Mouse (Mus musculus) MEL (cell line): ENCODE results near the gene Gabrb3. TPM values are rescaled to one million over a fixed set of nuclear protein-coding genes. Genes with fewer than 3 reads are reported as not detected.

Experiments
- DNase-seq: peaks from one replicate; pipeline ENCODE4 v3.0.0; 2011; ENCODE audit warnings: low read depth, low spot score
- H3K27ac ChIP-seq: 2 replicates; pipeline ENCODE4 v1.5.1; 2012; ENCODE audit warnings: low read depth, mild to moderate bottlenecking, control low read depth, low read length, moderate library complexity; ENCODE audit not compliant: control insufficient read depth
- H3K27me3 ChIP-seq, 2 experiments: fragments of 150-350 bp in 1 of 2; sonication (generic) in 1 of 2; 2 replicates each; pipeline ENCODE4 v1.6.1; 2012; ENCODE audit warnings: low read length in 2 of 2, mild to moderate bottlenecking in 2 of 2, improper control_type of control experiment in 1 of 2, moderate library complexity in 1 of 2; ENCODE audit not compliant: insufficient read depth in 2 of 2, control insufficient read depth in 1 of 2
- H3K36me3 ChIP-seq, 2 experiments: 2 replicates each; pipeline ENCODE4 v1.6.1; 2012 to 2014; ENCODE audit warnings: low read length in 2 of 2, improper control_type of control experiment in 1 of 2, inconsistent platforms in 1 of 2, mild to moderate bottlenecking in 1 of 2; ENCODE audit not compliant: insufficient read depth in 2 of 2, control insufficient read depth in 1 of 2
- H3K4me1 ChIP-seq, 2 experiments: fragments of 150-350 bp in 1 of 2; sonication (generic) in 1 of 2; 2 replicates each; pipeline ENCODE4 v1.6.1; 2012; ENCODE audit warnings: low read length in 2 of 2, improper control_type of control experiment in 1 of 2, mild to moderate bottlenecking in 1 of 2; ENCODE audit not compliant: insufficient read depth in 2 of 2, control insufficient read depth in 1 of 2
- H3K4me3 ChIP-seq, 2 experiments: fragments of 150-350 bp in 1 of 2; sonication (generic) in 1 of 2; 2 replicates each; pipeline ENCODE4 v1.5.1; 2012; ENCODE audit warnings: low read depth in 2 of 2, low read length in 2 of 2, mild to moderate bottlenecking in 2 of 2, moderate library complexity in 2 of 2, control low read depth in 1 of 2, improper control_type of control experiment in 1 of 2; ENCODE audit not compliant: control insufficient read depth in 1 of 2, insufficient read depth in 1 of 2
- H3K79me2 ChIP-seq: 2 replicates; pipeline ENCODE4 v1.6.1; 2012; ENCODE audit warnings: mild to moderate bottlenecking, low read length, moderate library complexity; ENCODE audit not compliant: control insufficient read depth, poor library complexity, insufficient read depth
- H3K9ac ChIP-seq: 2 replicates; pipeline ENCODE4 v1.6.1; 2012; ENCODE audit warnings: low read depth, mild to moderate bottlenecking, control low read depth, low read length, moderate library complexity; ENCODE audit not compliant: control insufficient read depth, poor library complexity, severe bottlenecking
- H3K9me3 ChIP-seq: fragments of 150-350 bp; sonication (generic); replicated peaks from 2 replicates; pipeline ENCODE4 v1.6.1; 2012; ENCODE audit warnings: mild to moderate bottlenecking, low read length, improper control_type of control experiment, moderate library complexity; ENCODE audit not compliant: insufficient read depth
- BHLHE40 ChIP-seq: IDR thresholded peaks from 2 replicates; pipeline ENCODE4 v1.6.1; 2012; ENCODE audit warnings: low read depth, mild to moderate bottlenecking, inconsistent platforms, low read length, improper control_type of control experiment, borderline replicate concordance
- CHD2 ChIP-seq: IDR thresholded peaks from 2 replicates; pipeline ENCODE4 v1.6.1; 2011; ENCODE audit warnings: low read length, improper control_type of control experiment
- E2F4 ChIP-seq: IDR thresholded peaks from 2 replicates; pipeline ENCODE4 v1.6.1; 2011; ENCODE audit warnings: low read depth, low read length, improper control_type of control experiment, borderline replicate concordance
- ELF1 ChIP-seq: IDR thresholded peaks from 2 replicates; pipeline ENCODE4 v1.6.1; 2014; ENCODE audit warnings: low read depth, mild to moderate bottlenecking, inconsistent platforms, low read length, improper control_type of control experiment, moderate library complexity
- GATA1 ChIP-seq: IDR thresholded peaks from 2 replicates; pipeline ENCODE4 v1.6.1; 2011; ENCODE audit warnings: low read depth, low read length, improper control_type of control experiment
- JUND ChIP-seq: IDR thresholded peaks from 2 replicates; pipeline ENCODE4 v1.6.1; 2011; ENCODE audit warnings: low read depth, mild to moderate bottlenecking, improper control_type of control experiment, low read length
- KAT2A ChIP-seq: conservative IDR thresholded peaks from 2 replicates; pipeline ENCODE4 v1.6.1; 2012; ENCODE audit warnings: low read depth, low read length, improper control_type of control experiment, inconsistent platforms
- MAFK ChIP-seq: IDR thresholded peaks from 2 replicates; pipeline ENCODE4 v1.6.1; 2011; ENCODE audit warnings: low read depth, mild to moderate bottlenecking, low read length, improper control_type of control experiment, borderline replicate concordance
- MAX ChIP-seq: IDR thresholded peaks from 2 replicates; pipeline ENCODE4 v1.6.1; 2011; ENCODE audit warnings: low read length, improper control_type of control experiment
- MAZ ChIP-seq: IDR thresholded peaks from 2 replicates; pipeline ENCODE4 v1.6.1; 2012; ENCODE audit warnings: low read depth, mild to moderate bottlenecking, inconsistent platforms, low read length, improper control_type of control experiment
- MEF2A ChIP-seq: IDR thresholded peaks from 2 replicates; pipeline ENCODE4 v1.6.1; 2014; ENCODE audit warnings: low read depth, mild to moderate bottlenecking, inconsistent platforms, low read length, improper control_type of control experiment; ENCODE audit not compliant: poor library complexity, insufficient replicate concordance, severe bottlenecking; ENCODE audit errors: extremely low read depth
- MXI1 ChIP-seq: IDR thresholded peaks from 2 replicates; pipeline ENCODE4 v1.6.1; 2011; ENCODE audit warnings: mild to moderate bottlenecking, low read depth, low read length, improper control_type of control experiment
- MYB ChIP-seq: IDR thresholded peaks from 2 replicates; pipeline ENCODE4 v1.6.1; 2011; ENCODE audit warnings: mild to moderate bottlenecking, low read depth, low read length, improper control_type of control experiment
- MYC ChIP-seq: IDR thresholded peaks from 2 replicates; pipeline ENCODE4 v1.6.1; 2011; ENCODE audit warnings: low read depth, mild to moderate bottlenecking, low read length, improper control_type of control experiment, moderate library complexity
- NELFE ChIP-seq: IDR thresholded peaks from 2 replicates; pipeline ENCODE4 v1.6.1; 2011; ENCODE audit warnings: low read depth, low read length, improper control_type of control experiment
- NRF1 ChIP-seq: IDR thresholded peaks from 2 replicates; pipeline ENCODE4 v1.6.1; 2014; ENCODE audit warnings: low read depth, mild to moderate bottlenecking, inconsistent platforms, low read length, improper control_type of control experiment, moderate library complexity; ENCODE audit not compliant: poor library complexity, insufficient read depth, severe bottlenecking
- POLR2AphosphoS2 ChIP-seq: IDR thresholded peaks from 2 replicates; pipeline ENCODE4 v1.6.1; 2011; ENCODE audit warnings: low read length, improper control_type of control experiment
- POLR2AphosphoS5 ChIP-seq: IDR thresholded peaks from 2 replicates; pipeline ENCODE4 v1.6.1; 2012; ENCODE audit warnings: low read depth, borderline replicate concordance, mild to moderate bottlenecking, inconsistent platforms, low read length, moderate library complexity, mixed read lengths
- RAD21 ChIP-seq: IDR thresholded peaks from 2 replicates; pipeline ENCODE4 v1.6.1; 2011; ENCODE audit warnings: mild to moderate bottlenecking, low read depth, low read length, improper control_type of control experiment
- RCOR1 ChIP-seq: IDR thresholded peaks from 2 replicates; pipeline ENCODE4 v1.6.1; 2012; ENCODE audit warnings: low read depth, mild to moderate bottlenecking, inconsistent platforms, low read length, improper control_type of control experiment
- SMC3 ChIP-seq: IDR thresholded peaks from 2 replicates; pipeline ENCODE4 v1.6.1; 2011; ENCODE audit warnings: low read depth, low read length, improper control_type of control experiment
- TAL1 ChIP-seq: IDR thresholded peaks from 2 replicates; pipeline ENCODE4 v1.6.1; 2012; ENCODE audit warnings: mild to moderate bottlenecking, inconsistent platforms, low read length, moderate library complexity, mixed read lengths
- TBP ChIP-seq: IDR thresholded peaks from 2 replicates; pipeline ENCODE4 v1.8.0; 2011; ENCODE audit warnings: low read depth, low read length, improper control_type of control experiment
- UBTF ChIP-seq: IDR thresholded peaks from 2 replicates; pipeline ENCODE4 v1.6.1; 2012; ENCODE audit warnings: low read depth, mild to moderate bottlenecking, inconsistent platforms, low read length, improper control_type of control experiment, moderate library complexity, borderline replicate concordance; ENCODE audit not compliant: insufficient read depth
- ZC3H11A ChIP-seq: IDR thresholded peaks from 2 replicates; pipeline ENCODE4 v1.6.1; 2012; ENCODE audit warnings: low read depth, mild to moderate bottlenecking, inconsistent platforms, low read length, improper control_type of control experiment
- ZMIZ1 ChIP-seq: IDR thresholded peaks from 2 replicates; pipeline ENCODE4 v1.6.1; 2012; ENCODE audit warnings: low read depth, mild to moderate bottlenecking, inconsistent platforms, low read length, improper control_type of control experiment, moderate library complexity
- ZNF384 ChIP-seq: IDR thresholded peaks from 2 replicates; pipeline ENCODE4 v1.6.1; 2012; ENCODE audit warnings: low read depth, mild to moderate bottlenecking, inconsistent platforms, low read length, improper control_type of control experiment
- polyA plus RNA-seq, 2 experiments: library from polyadenylated mRNA; stranded (reverse) in 1 of 2; unstranded in 1 of 2; fragments of >175 nt in 1 of 2; fragments of >200 nt in 1 of 2; gene quantifications; 2 replicates each; pipeline versions ENCODE4 v1.2.1 to v1.2.4; 2012; ENCODE audit warnings: low replicate concordance in 2 of 2, low read depth in 1 of 2; ENCODE audit not compliant: insufficient read length in 2 of 2, insufficient read depth in 1 of 2, missing spikeins in 1 of 2
- total RNA-seq: library from RNA; depleted of rRNA; stranded (reverse); fragments of 300-350 nt; gene quantifications from 2 replicates; pipeline ENCODE4 v1.2.3, GENCODE M21; 2012

Gabrb3 gene
- total and polyA plus RNA-seq, 3 experiments = not detected

DNA sequence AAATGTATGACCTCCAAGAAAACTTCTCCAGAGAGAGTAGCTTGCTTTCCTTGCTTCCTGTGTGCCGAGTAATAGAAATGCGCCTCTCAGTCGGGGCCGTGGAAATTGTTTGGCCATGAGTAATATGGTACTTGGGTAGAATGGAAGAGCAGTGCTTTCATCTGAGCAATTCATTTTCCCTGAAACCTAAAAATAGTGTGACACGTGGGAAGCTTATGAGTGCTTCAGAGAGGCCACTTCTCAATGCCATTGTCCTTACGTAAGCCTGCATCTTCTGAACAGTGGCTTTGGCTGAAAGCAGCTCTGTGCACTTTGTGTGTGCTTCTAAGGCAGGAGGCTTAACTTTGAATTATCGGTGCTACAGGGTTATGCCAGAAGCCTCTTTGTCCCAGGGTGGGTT lies 280.9 kb downstream of the Gabrb3 start:
- Histone ChIP-seq H3K27me3 (no peaks in the 10 kb centered on the region), H3K4me3 (no peak overlapping the region), H3K9me3 (no peaks in the 10 kb centered on the region), H3K4me1 (no peaks in the 10 kb centered on the region), H3K36me3 (no peaks in the 10 kb centered on the region), H3K9ac (no peak overlapping the region), H3K79me2 (no peaks in the 10 kb centered on the region), H3K27ac (no peak overlapping the region)
- TF ChIP-seq E2F4 (no peak), POLR2AphosphoS5 (no peak), SMC3 (no peak), TBP (no peak), ZMIZ1 (no peak), KAT2A (no peak), MYB (no peak), ELF1 (no peak), ZC3H11A (no peak), MEF2A (no peak), NRF1 (no peak), CHD2 (no peak), MAX (no peak), POLR2AphosphoS2 (no peak), RAD21 (no peak), BHLHE40 (no peak), TAL1 (no peak), MYC (no peak)
- DNase-seq = no peak

DNA sequence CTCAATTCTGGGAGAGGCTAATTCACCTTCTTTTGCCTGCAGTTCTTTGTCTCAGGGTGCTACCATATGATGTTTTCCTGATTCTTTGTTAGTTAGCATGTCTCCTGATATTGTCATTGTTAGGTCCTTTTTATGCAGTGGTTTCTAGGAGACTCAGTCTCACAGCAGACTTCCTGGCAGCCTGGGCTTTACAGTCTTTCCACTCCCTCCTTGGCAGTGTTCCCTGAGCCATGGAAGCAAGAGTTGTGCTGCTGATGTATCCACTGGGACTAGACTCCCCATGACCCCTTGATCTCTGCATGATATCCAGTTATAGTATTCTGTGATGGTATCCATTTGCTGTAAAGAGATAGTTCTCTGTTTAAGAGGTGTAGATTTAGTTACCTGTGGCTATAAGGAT lies 281.6 kb downstream of the Gabrb3 start:
- Histone ChIP-seq H3K79me2 (no peaks in the 10 kb centered on the region), H3K9me3 (no peaks in the 10 kb centered on the region), H3K4me1 (no peaks in the 10 kb centered on the region), H3K9ac (no peak overlapping the region), H3K27ac (no peak overlapping the region), H3K4me3 (no peak overlapping the region), H3K27me3 (no peaks in the 10 kb centered on the region), H3K36me3 (no peaks in the 10 kb centered on the region)
- no peak for TF ChIP-seq BHLHE40
- no peak for TF ChIP-seq RCOR1
- TF ChIP-seq TAL1 = no peak
- no peak for TF ChIP-seq KAT2A
- TF ChIP-seq ELF1 = no peak
- no peak for TF ChIP-seq MYC
- no peak for TF ChIP-seq ZC3H11A
- no peak for TF ChIP-seq MAZ
- TF ChIP-seq ZNF384 = no peak
- no peak for TF ChIP-seq GATA1
- no peak for TF ChIP-seq E2F4
- no peak for TF ChIP-seq NELFE
- no peak for TF ChIP-seq MXI1
- no peak for TF ChIP-seq JUND
- no peak for TF ChIP-seq CHD2
- TF ChIP-seq MAFK = no peak
- no peak for TF ChIP-seq UBTF
- TF ChIP-seq SMC3 = no peak
- DNase-seq = no peak
